Mouse (Mus musculus): ENCODE measurements at regions not wholly inside any gene's neighbourhood (a gene's known extent, or its start where the extent isn't known, plus 50 kb on each side); places are given as distances from the start of the nearest gene placed in this dataset.

DNA sequence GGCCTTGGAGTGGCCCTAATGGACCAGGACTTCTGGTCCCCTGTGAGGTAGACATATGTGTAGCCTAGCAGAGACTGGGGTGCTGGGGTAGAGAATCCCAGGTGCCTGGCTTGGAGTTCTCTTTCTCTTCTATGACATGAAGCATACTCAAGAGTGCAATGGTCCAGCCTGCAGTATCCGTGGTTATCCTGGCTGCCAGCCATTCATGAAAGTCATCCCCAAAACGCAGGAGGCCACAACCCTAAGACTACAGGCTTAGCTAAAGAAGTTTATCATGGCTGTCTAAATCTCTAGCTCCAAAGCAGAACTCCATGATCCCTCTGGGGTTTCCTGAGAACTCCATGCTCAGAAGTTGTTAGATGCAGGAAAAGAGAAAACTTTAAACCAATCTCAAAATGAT, 117.0 kb downstream of the Chic2 start:
- no peaks in the 10 kb centered on the region for H3K9me3 ChIP-seq (ENCODE audit: control insufficient read depth, insufficient read depth, low read depth, low read length)
- TF ChIP-seq ZC3H11A (IDR thresholded peaks at IDR 0.05; ENCODE audit: borderline replicate concordance, low read depth, low read length) = no peak
- TF ChIP-seq HCFC1 (IDR thresholded peaks at IDR 0.05; ENCODE audit: borderline replicate concordance, insufficient read depth, low read length) = no peak
- no peak for TF ChIP-seq CHD2 (IDR thresholded peaks at IDR 0.05; ENCODE audit: low read depth, low read length)
- TF ChIP-seq ZNF384 (IDR thresholded peaks at IDR 0.05; ENCODE audit: low read depth, low read length) = no peak
- no peak for TF ChIP-seq MAFK (IDR thresholded peaks at IDR 0.05; ENCODE audit: insufficient read depth, low read depth, low read length)
- no peaks in the 10 kb centered on the region for H3K36me3 ChIP-seq (ENCODE audit: control insufficient read depth, insufficient read depth, low read length, poor library complexity, severe bottlenecking)
- H3K27ac ChIP-seq (ENCODE audit: insufficient read depth, low read depth, low read length, poor library complexity, severe bottlenecking) = no peak overlapping the region
- no peaks in the 10 kb centered on the region for H3K4me1 ChIP-seq (ENCODE audit: control insufficient read depth in 2 of 2, insufficient read depth in 2 of 2, low read length in 2 of 2, poor library complexity in 1 of 2)
- DNase-seq (ENCODE audit: low read depth, low spot score) = no peak
- no peak overlapping the region for H3K9ac ChIP-seq (ENCODE audit: insufficient read depth, low read depth, low read length, poor library complexity, severe bottlenecking)
- H3K4me3 ChIP-seq (ENCODE audit: insufficient read depth in 1 of 2, low read depth in 1 of 2, low read length in 2 of 2, poor library complexity in 1 of 2, severe bottlenecking in 1 of 2) = no peak overlapping the region
- in situ Hi-C loops (cut with MboI; ENCODE audit: low sequenced_read_pairs in 2 of 2, unreplicated experiment in 2 of 2) = loop anchor here in 1 of 2 experiments (25.0 kb wide), 1 partner anchor 615 kb away; no protein-coding TSS in a partner anchor

GRCm38 (mm10) chr5:74925769-74926168, 118.8 kb downstream of the Chic2 start:
- DNase-seq (ENCODE audit: low read depth, low spot score) = no peak
- Histone ChIP-seq H3K9me3 (ENCODE audit: control insufficient read depth, insufficient read depth, low read depth, low read length) (no peaks in the 10 kb centered on the region), H3K9ac (ENCODE audit: insufficient read depth, low read depth, low read length, poor library complexity, severe bottlenecking) (no peak overlapping the region), H3K4me3 (ENCODE audit: insufficient read depth in 1 of 2, low read depth in 1 of 2, low read length in 2 of 2, poor library complexity in 1 of 2, severe bottlenecking in 1 of 2) (no peak overlapping the region), H3K27ac (ENCODE audit: insufficient read depth, low read depth, low read length, poor library complexity, severe bottlenecking) (no peak overlapping the region), H3K4me1 (ENCODE audit: control insufficient read depth in 2 of 2, insufficient read depth in 2 of 2, low read length in 2 of 2, poor library complexity in 1 of 2) (no peaks in the 10 kb centered on the region), H3K36me3 (ENCODE audit: control insufficient read depth, insufficient read depth, low read length, poor library complexity, severe bottlenecking) (no peaks in the 10 kb centered on the region)
- no peak for TF ChIP-seq ZC3H11A (IDR thresholded peaks at IDR 0.05; ENCODE audit: borderline replicate concordance, low read depth, low read length)
- in situ Hi-C loops (cut with MboI; ENCODE audit: low sequenced_read_pairs in 2 of 2, unreplicated experiment in 2 of 2) = loop anchor here in 1 of 2 experiments (25.0 kb wide), 1 partner anchor 613 kb away; no protein-coding TSS in a partner anchor

GRCm38 (mm10) chr5:74924031-74924533, 120.5 kb downstream of the Chic2 start:
- Histone ChIP-seq H3K9ac (ENCODE audit: insufficient read depth, low read depth, low read length, poor library complexity, severe bottlenecking) (no peak overlapping the region), H3K4me3 (ENCODE audit: insufficient read depth in 1 of 2, low read depth in 1 of 2, low read length in 2 of 2, poor library complexity in 1 of 2, severe bottlenecking in 1 of 2) (no peak overlapping the region), H3K27ac (ENCODE audit: insufficient read depth, low read depth, low read length, poor library complexity, severe bottlenecking) (no peak overlapping the region), H3K4me1 (ENCODE audit: control insufficient read depth in 2 of 2, insufficient read depth in 2 of 2, low read length in 2 of 2, poor library complexity in 1 of 2) (no peaks in the 10 kb centered on the region), H3K36me3 (ENCODE audit: control insufficient read depth, insufficient read depth, low read length, poor library complexity, severe bottlenecking) (no peaks in the 10 kb centered on the region), H3K9me3 (ENCODE audit: control insufficient read depth, insufficient read depth, low read depth, low read length) (no peaks in the 10 kb centered on the region)
- in situ Hi-C loops (cut with MboI; ENCODE audit: low sequenced_read_pairs in 2 of 2, unreplicated experiment in 2 of 2) = loop anchor here in 1 of 2 experiments (25.0 kb wide), 1 partner anchor 287 kb away; no protein-coding TSS in a partner anchor
- DNase-seq (ENCODE audit: low read depth, low spot score) = no peak
- no peak for TF ChIP-seq ZC3H11A (IDR thresholded peaks at IDR 0.05; ENCODE audit: borderline replicate concordance, low read depth, low read length)

DNA sequence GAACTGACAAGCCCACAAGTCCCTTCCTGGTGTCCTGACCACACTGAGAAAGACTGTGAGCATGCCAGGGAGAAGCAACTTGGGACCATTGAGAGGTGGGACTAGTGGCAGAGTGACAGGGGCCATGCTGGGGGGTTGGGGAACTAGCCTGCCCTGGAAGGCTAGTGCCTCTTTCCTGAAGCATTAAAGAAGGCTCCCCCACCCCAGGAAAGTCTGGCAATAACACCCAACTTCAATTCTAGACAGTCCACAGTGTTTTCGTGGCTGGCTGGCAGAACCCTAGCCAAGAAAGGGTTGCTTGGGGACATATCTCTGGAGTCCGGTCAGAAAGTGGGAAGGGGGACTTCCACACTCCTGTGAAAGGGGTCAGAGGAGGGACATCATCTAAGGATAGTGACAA, 121.2 kb downstream of the Chic2 start:
- no peaks in the 10 kb centered on the region for H3K36me3 ChIP-seq (ENCODE audit: control insufficient read depth, insufficient read depth, low read length, poor library complexity, severe bottlenecking)
- DNase-seq (ENCODE audit: low read depth, low spot score) = no peak
- H3K9me3 ChIP-seq (ENCODE audit: control insufficient read depth, insufficient read depth, low read depth, low read length) = no peaks in the 10 kb centered on the region
- no peaks in the 10 kb centered on the region for H3K4me1 ChIP-seq (ENCODE audit: control insufficient read depth in 2 of 2, insufficient read depth in 2 of 2, low read length in 2 of 2, poor library complexity in 1 of 2)
- no peak overlapping the region for H3K4me3 ChIP-seq (ENCODE audit: insufficient read depth in 1 of 2, low read depth in 1 of 2, low read length in 2 of 2, poor library complexity in 1 of 2, severe bottlenecking in 1 of 2)
- no peak overlapping the region for H3K9ac ChIP-seq (ENCODE audit: insufficient read depth, low read depth, low read length, poor library complexity, severe bottlenecking)
- in situ Hi-C loops (cut with MboI; ENCODE audit: low sequenced_read_pairs in 2 of 2, unreplicated experiment in 2 of 2) = loop anchor here in 1 of 2 experiments (25.0 kb wide), 1 partner anchor 286 kb away; no protein-coding TSS in a partner anchor
- TF ChIP-seq CHD2 (IDR thresholded peaks at IDR 0.05; ENCODE audit: low read depth, low read length) (no peak), MAFK (IDR thresholded peaks at IDR 0.05; ENCODE audit: insufficient read depth, low read depth, low read length) (no peak), HCFC1 (IDR thresholded peaks at IDR 0.05; ENCODE audit: borderline replicate concordance, insufficient read depth, low read length) (no peak), ZNF384 (IDR thresholded peaks at IDR 0.05; ENCODE audit: low read depth, low read length) (no peak), ZC3H11A (IDR thresholded peaks at IDR 0.05; ENCODE audit: borderline replicate concordance, low read depth, low read length) (no peak)
- no peak overlapping the region for H3K27ac ChIP-seq (ENCODE audit: insufficient read depth, low read depth, low read length, poor library complexity, severe bottlenecking)

DNA sequence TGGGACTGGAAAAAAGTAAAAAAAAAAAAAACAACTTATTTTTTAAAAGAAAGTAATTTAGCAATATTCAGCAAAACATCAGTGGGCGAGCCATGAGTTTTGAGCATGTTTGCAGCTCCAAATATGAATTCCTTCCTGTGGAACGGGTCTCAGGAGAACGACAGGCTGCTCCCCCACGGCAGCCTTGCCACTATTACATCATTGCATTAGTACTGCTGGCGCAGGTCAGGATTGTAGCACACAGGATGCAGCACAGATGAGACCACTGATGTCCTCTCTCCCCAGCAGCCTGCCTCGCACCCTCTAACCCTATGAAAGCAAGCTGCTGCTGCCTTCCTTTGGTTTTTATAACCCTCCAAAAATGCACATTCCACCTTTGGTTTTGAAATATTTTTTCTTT, 121.7 kb downstream of the Chic2 start:
- no peak overlapping the region for H3K9ac ChIP-seq (ENCODE audit: insufficient read depth, low read depth, low read length, poor library complexity, severe bottlenecking)
- no peak for DNase-seq (ENCODE audit: low read depth, low spot score)
- no peak overlapping the region for H3K4me3 ChIP-seq (ENCODE audit: insufficient read depth in 1 of 2, low read depth in 1 of 2, low read length in 2 of 2, poor library complexity in 1 of 2, severe bottlenecking in 1 of 2)
- TF ChIP-seq CHD2 (IDR thresholded peaks at IDR 0.05; ENCODE audit: low read depth, low read length) = no peak
- no peak for TF ChIP-seq ZC3H11A (IDR thresholded peaks at IDR 0.05; ENCODE audit: borderline replicate concordance, low read depth, low read length)
- TF ChIP-seq HCFC1 (IDR thresholded peaks at IDR 0.05; ENCODE audit: borderline replicate concordance, insufficient read depth, low read length) = no peak
- no peak for TF ChIP-seq ZNF384 (IDR thresholded peaks at IDR 0.05; ENCODE audit: low read depth, low read length)
- no peak for TF ChIP-seq MAFK (IDR thresholded peaks at IDR 0.05; ENCODE audit: insufficient read depth, low read depth, low read length)
- no peak overlapping the region for H3K27ac ChIP-seq (ENCODE audit: insufficient read depth, low read depth, low read length, poor library complexity, severe bottlenecking)
- in situ Hi-C loops (cut with MboI; ENCODE audit: low sequenced_read_pairs in 2 of 2, unreplicated experiment in 2 of 2) = loop anchor here in 1 of 2 experiments (25.0 kb wide), 1 partner anchor 286 kb away; no protein-coding TSS in a partner anchor
- H3K36me3 ChIP-seq (ENCODE audit: control insufficient read depth, insufficient read depth, low read length, poor library complexity, severe bottlenecking) = no peaks in the 10 kb centered on the region
- no peaks in the 10 kb centered on the region for H3K4me1 ChIP-seq (ENCODE audit: control insufficient read depth in 2 of 2, insufficient read depth in 2 of 2, low read length in 2 of 2, poor library complexity in 1 of 2)
- H3K9me3 ChIP-seq (ENCODE audit: control insufficient read depth, insufficient read depth, low read depth, low read length) = no peaks in the 10 kb centered on the region
